Comparison of ENCODE assay signal across 8 mouse cellular contexts in the genomic region with DNA sequence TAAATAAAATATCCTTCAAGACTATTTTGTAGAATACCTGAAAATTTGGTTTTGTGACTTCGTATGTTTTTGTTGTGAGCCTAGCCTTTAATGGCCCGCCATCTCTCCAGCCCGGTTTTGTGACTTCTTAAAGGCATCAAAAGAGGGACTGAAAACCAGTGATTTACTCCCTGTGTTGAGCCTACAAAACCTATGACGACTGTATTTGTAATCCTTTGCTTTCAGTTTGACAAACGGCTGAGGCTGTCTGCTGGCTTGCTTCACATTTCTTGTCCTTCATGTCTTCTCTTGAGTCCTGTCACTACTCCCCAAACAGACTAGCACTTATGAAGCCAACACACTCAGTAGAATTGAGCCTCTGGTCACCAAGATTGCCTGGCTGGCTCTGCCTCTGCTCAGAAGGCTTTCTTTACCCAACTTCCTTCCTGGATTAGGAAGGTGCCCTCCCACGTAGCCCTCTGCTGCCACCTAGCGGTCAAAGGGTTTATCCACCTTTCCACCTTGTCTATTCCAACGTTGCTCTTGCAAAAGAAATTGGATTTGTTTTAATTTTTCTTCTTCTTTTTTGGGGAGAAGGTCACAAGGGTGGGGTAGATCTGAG. TPM values are rescaled to one million over a fixed set of nuclear protein-coding genes. Genes with fewer than 3 reads are reported as not detected.
DNase-seq lines count a peak whose midpoint lies in the region; ATAC-seq and TF ChIP-seq lines count a peak whose summit lies in the region.

No protein-coding gene starts in this region.

- TF ChIP-seq CTCF in MEL (IDR thresholded peaks at IDR 0.05 in 2 of 3, conservative IDR thresholded peaks at IDR 0.05 in 1 of 3; ENCODE audit: control insufficient read depth in 1 of 3, insufficient read depth in 1 of 3, low read depth in 2 of 3, low read length in 3 of 3, poor library complexity in 1 of 3, severe bottlenecking in 1 of 3): peak; percentile 96 to 99 (median 97)

- no peak for TF ChIP-seq EP300 in MEL (IDR thresholded peaks at IDR 0.05; ENCODE audit: low read depth in 1 of 2, low read length in 2 of 2)

- ATAC-seq in forebrain, embryonic 16.5 days: peak; percentile 74
- peak; percentile 59; the same call in 1 of the 2 replicates for ATAC-seq in lung, embryonic 15.5 days (ENCODE audit: borderline replicate concordance, extremely low read depth, low FRiP score, low TSS enrichment)
- peak; percentile 98 for ATAC-seq in neutrophil, adult 5-6 weeks (ENCODE audit: extremely low read depth, insufficient number of reproducible peaks, low FRiP score, poor library complexity, severe bottlenecking)

- H3K27me3 ChIP-seq in MEL (ENCODE audit: control insufficient read depth in 1 of 2, insufficient read depth in 2 of 2, low read length in 2 of 2): no peaks in the 10 kb centered on the region
- H3K27me3 ChIP-seq in forebrain, embryonic 16.5 days (replicated peaks; ENCODE audit: control insufficient read depth, insufficient read depth, low read length): no peaks in the 10 kb centered on the region
- H3K27me3 ChIP-seq in lung, embryonic 15.5 days: no peaks in the 10 kb centered on the region

- peaks cover 2 to 18% of the 10 kb centered on the region in 2 experiments; a peak in 3 of 4 replicates for H3K4me1 ChIP-seq in MEL (ENCODE audit: control insufficient read depth in 1 of 2, insufficient read depth in 2 of 2, low read length in 2 of 2)
- H3K4me1 ChIP-seq in forebrain, embryonic 16.5 days (replicated peaks; ENCODE audit: control insufficient read depth, insufficient read depth, low read length): peaks cover 9% of the 10 kb centered on the region
- peaks cover 2% of the 10 kb centered on the region; the same call in 1 of the 2 replicates for H3K4me1 ChIP-seq in lung, embryonic 15.5 days

- H3K36me3 ChIP-seq in MEL (ENCODE audit: control insufficient read depth in 1 of 2, insufficient read depth in 2 of 2, low read length in 2 of 2): peaks cover 0 to 5% of the 10 kb centered on the region in 2 experiments; a peak in 1 of 4 replicates
- H3K36me3 ChIP-seq in forebrain, embryonic 16.5 days (ENCODE audit: control insufficient read depth, insufficient read depth): no peaks in the 10 kb centered on the region
- H3K36me3 ChIP-seq in lung, embryonic 15.5 days: no peaks in the 10 kb centered on the region

- DNase-seq in MEL (ENCODE audit: low read depth, low spot score): peak; percentile 95
- peak; percentile 58 for DNase-seq in cerebellum, adult 11-12 months
- peak; percentile 55 for DNase-seq in heart, postnatal 25 days (ENCODE audit: low spot score)
- peak; percentile 80 for DNase-seq in layer of hippocampus, adult 11-12 months (ENCODE audit: low spot score)
- DNase-seq in thymus, adult 18-20 months: peak; percentile 54 to 60

- peak overlapping the region; percentile 59 for H3K9ac ChIP-seq in MEL (ENCODE audit: control insufficient read depth, low read depth, low read length, poor library complexity, severe bottlenecking)
- no peak overlapping the region for H3K9ac ChIP-seq in forebrain, embryonic 16.5 days (replicated peaks; ENCODE audit: low read depth, low read length)
- no peak overlapping the region for H3K9ac ChIP-seq in lung, embryonic 15.5 days

- no peak for TF ChIP-seq POLR2A in MEL (IDR thresholded peaks at IDR 0.05; ENCODE audit: control insufficient read depth in 1 of 2, insufficient read depth in 1 of 2, low read depth in 1 of 2, low read length in 2 of 2, poor library complexity in 1 of 2)

- no peaks in the 10 kb centered on the region for H3K9me3 ChIP-seq in MEL (replicated peaks; ENCODE audit: insufficient read depth, low read length)
- H3K9me3 ChIP-seq in forebrain, embryonic 16.5 days (ENCODE audit: control insufficient read depth, low read length): no peaks in the 10 kb centered on the region
- no peaks in the 10 kb centered on the region for H3K9me3 ChIP-seq in lung, embryonic 15.5 days

- peak; percentile 99 for TF ChIP-seq RAD21 in MEL (IDR thresholded peaks at IDR 0.05; ENCODE audit: low read depth, low read length)

- H3K79me2 ChIP-seq in MEL (ENCODE audit: control insufficient read depth, insufficient read depth, low read length, poor library complexity): no peaks in the 10 kb centered on the region

- no peak overlapping the region for H3K27ac ChIP-seq in MEL (ENCODE audit: control insufficient read depth, low read depth, low read length)
- no peak overlapping the region for H3K27ac ChIP-seq in forebrain, embryonic 16.5 days (ENCODE audit: low read length)
- H3K27ac ChIP-seq in lung, embryonic 15.5 days: no peak overlapping the region

- H3K4me2 ChIP-seq in forebrain, embryonic 16.5 days (ENCODE audit: low read length): no peak overlapping the region
- no peak overlapping the region for H3K4me2 ChIP-seq in lung, embryonic 15.5 days

- intact Hi-C loops in heart, postnatal 25 days (cut with DNase I): loop anchor here (5.0 kb wide), 1 partner anchor 376 kb away; no protein-coding TSS in a partner anchor

- H3K4me3 ChIP-seq in MEL (ENCODE audit: control insufficient read depth in 1 of 2, insufficient read depth in 1 of 2, low read depth in 2 of 2, low read length in 2 of 2): peak overlapping the region; percentile 67 to 83
- no peak overlapping the region for H3K4me3 ChIP-seq in forebrain, embryonic 16.5 days (replicated peaks; ENCODE audit: low read length)
- H3K4me3 ChIP-seq in lung, embryonic 15.5 days: no peak overlapping the region

- 36% methylated on average over 8 of the region's 8 CpGs for WGBS in forebrain, embryonic 16.5 days
- WGBS in lung, embryonic 15.5 days: 35% methylated on average over 8 of the region's 8 CpGs

TF ChIP-seq in MEL, 35 proteins besides CTCF, POLR2A, EP300 and RAD21:
- no peak for TF ChIP-seq UBTF (IDR thresholded peaks at IDR 0.05; ENCODE audit: borderline replicate concordance, insufficient read depth, low read depth, low read length)
- peak; percentile 79 for TF ChIP-seq ZNF384 (IDR thresholded peaks at IDR 0.05; ENCODE audit: low read depth, low read length)
- TF ChIP-seq USF1 (IDR thresholded peaks at IDR 0.05; ENCODE audit: low read depth, low read length): no peak
- peak; percentile 83 for TF ChIP-seq ELF1 (IDR thresholded peaks at IDR 0.05; ENCODE audit: low read depth, low read length)
- peak; percentile 95 for TF ChIP-seq ZC3H11A (IDR thresholded peaks at IDR 0.05; ENCODE audit: low read depth, low read length)
- TF ChIP-seq GATA1 (IDR thresholded peaks at IDR 0.05; ENCODE audit: low read depth, low read length): no peak
- no peak for TF ChIP-seq TCF12 (IDR thresholded peaks at IDR 0.05; ENCODE audit: low read depth, low read length)
- TF ChIP-seq NRF1 (IDR thresholded peaks at IDR 0.05; ENCODE audit: insufficient read depth, low read depth, low read length, poor library complexity, severe bottlenecking): no peak
- peak; percentile 59; the same call in 1 of the 2 replicates for TF ChIP-seq HCFC1 (IDR thresholded peaks at IDR 0.05; ENCODE audit: low read depth, low read length)
- peak; percentile 97 for TF ChIP-seq SMC3 (IDR thresholded peaks at IDR 0.05; ENCODE audit: low read depth, low read length)
- no peak for TF ChIP-seq CHD1 (IDR thresholded peaks at IDR 0.05; ENCODE audit: low read depth, low read length)
- no peak for TF ChIP-seq ETS1 (IDR thresholded peaks at IDR 0.05; ENCODE audit: low read depth, low read length)
- peak; percentile 20; the same call in 1 of the 2 replicates for TF ChIP-seq JUND (IDR thresholded peaks at IDR 0.05; ENCODE audit: low read depth, low read length)
- no peak for TF ChIP-seq POLR2AphosphoS2 (IDR thresholded peaks at IDR 0.05; ENCODE audit: low read length)
- TF ChIP-seq SIN3A (IDR thresholded peaks at IDR 0.05; ENCODE audit: low read length): peak; percentile 67; the same call in 1 of the 2 replicates
- no peak for TF ChIP-seq ZKSCAN1 (IDR thresholded peaks at IDR 0.05; ENCODE audit: low read depth, low read length)

RNA-seq across cellular contexts. Expression of a gene that starts 16.8 kb away (rescaled TPM):
- not detected in 2 replicates for total RNA-seq in MEL (2012; rRNA removed)
- polyA plus RNA-seq in MEL (2012; ENCODE audit: insufficient read depth in 1 of 2, insufficient read length in 2 of 2, low read depth in 1 of 2, low replicate concordance in 2 of 2, missing spikeins in 1 of 2): not detected
- polyA plus RNA-seq in forebrain, embryonic 16.5 days (2015; fragmentation: Nextera tagmentation; extraction: Ambion mirVana): 0.11 and 0.52 TPM in 2 replicates
- total RNA-seq in heart, postnatal 25 days (2021): 1 to 10 TPM; 5.9 to 8.3 TPM
- polyA plus RNA-seq in lung, embryonic 15.5 days (2015; fragmentation: Nextera tagmentation; extraction: Ambion mirVana): 1.6 and 1.7 TPM in 2 replicates
- 2.0 and 3.5 TPM in 2 replicates for total RNA-seq in neutrophil, adult 5-6 weeks (2017)

Comparison
In these comparisons a context has a peak if more than half of its experiments do, and no peak if none do; other contexts are left out.
1. H3K4me3 ChIP-seq: peak in MEL (2 of 2); none in forebrain, embryonic 16.5 days (single experiment) and lung, embryonic 15.5 days (single experiment).
2. Peak in every context shown above with its lines, with median percentiles within 50 percentile points of each other: DNase-seq and ATAC-seq.